ENCODE assay signal across 8 mouse cellular contexts in the genomic region with DNA sequence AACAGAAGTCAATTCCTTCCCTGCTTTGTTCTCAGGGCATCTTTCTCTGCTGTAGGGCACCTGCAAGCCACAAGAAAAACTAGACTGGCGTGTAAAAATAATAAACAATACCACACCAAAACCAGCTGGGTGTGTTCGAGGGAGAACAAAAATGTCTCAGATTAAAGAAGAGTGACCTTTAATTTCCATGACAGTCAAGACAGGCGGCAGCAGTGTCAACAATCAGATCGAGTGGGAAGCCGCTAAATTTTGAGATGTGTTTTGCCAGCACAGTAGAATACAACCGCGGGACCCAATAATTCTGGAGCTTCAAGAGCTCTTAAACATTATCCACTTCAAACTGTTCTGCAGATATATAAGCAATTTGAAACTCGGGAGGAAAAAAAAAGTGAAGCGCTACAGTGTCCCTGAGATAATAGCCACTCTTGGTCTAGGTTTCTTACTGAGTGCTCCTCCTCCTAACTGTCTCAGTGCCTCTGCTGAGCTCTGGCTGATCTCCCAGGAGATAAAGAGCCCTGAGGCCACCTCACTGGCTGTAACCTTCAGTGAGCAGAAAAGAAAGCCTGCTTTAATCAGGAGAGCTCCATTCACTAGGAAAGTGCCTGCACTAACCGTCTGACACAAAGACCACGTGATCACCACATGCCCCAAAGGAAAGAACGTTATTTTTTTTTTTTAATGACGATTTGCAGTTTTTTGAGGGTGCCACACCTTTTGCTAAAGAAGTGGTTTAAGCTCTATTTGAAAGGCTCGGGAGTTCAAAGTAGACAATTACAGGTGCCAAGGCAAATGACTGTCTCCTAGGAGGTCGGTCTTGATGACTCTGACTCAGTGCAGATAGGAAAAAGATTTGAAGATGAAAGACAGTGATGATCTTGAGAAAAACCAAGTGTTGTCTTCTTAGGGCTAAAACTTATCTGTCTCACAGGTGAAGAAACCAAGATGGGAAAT.
DNase-seq lines count a peak whose midpoint lies in the region; ATAC-seq and TF ChIP-seq lines count a peak whose summit lies in the region.

No protein-coding gene starts in this region.

- intact Hi-C loops in left cerebral cortex, postnatal 36 days (cut with DNase I) = no loop called here

- 24% methylated on average over 15 of the region's 15 CpGs for WGBS in stomach, embryonic 15.5 days
- 25% methylated on average over 15 of the region's 15 CpGs for WGBS in stomach, postnatal 0 days
- 24% methylated on average over 15 of the region's 15 CpGs for WGBS in forebrain, embryonic 12.5 days
- WGBS in liver, embryonic 14.5 days (ENCODE audit: insufficient replicate concordance) = 10% methylated on average over 15 of the region's 15 CpGs

- TF ChIP-seq CTCF in stomach, postnatal 0 days (IDR thresholded peaks at IDR 0.05; ENCODE audit: low read depth) = no peak
- TF ChIP-seq CTCF in liver, embryonic 14.5 days (IDR thresholded peaks at IDR 0.05; ENCODE audit: low read depth) = no peak

- H3K9ac ChIP-seq in stomach, embryonic 15.5 days = no peak overlapping the region
- no peak overlapping the region for H3K9ac ChIP-seq in stomach, postnatal 0 days (ENCODE audit: low read length)
- no peak overlapping the region for H3K9ac ChIP-seq in forebrain, embryonic 12.5 days
- peak overlapping the region; percentile 31 for H3K9ac ChIP-seq in liver, embryonic 14.5 days (replicated peaks)

- peak; percentile 78 for ATAC-seq in cerebellum, adult (ENCODE audit: insufficient number of reproducible peaks, low FRiP score, low TSS enrichment)
- ATAC-seq in stomach, embryonic 15.5 days (ENCODE audit: insufficient read depth, low FRiP score, low read depth) = peak; percentile 53; the same call in 1 of the 2 replicates
- no peak for ATAC-seq in stomach, postnatal 0 days (ENCODE audit: low FRiP score, low TSS enrichment)
- peak; percentile 77; the same call in 1 of the 2 replicates for ATAC-seq in forebrain, embryonic 12.5 days (ENCODE audit: low FRiP score)
- peak; percentile 86 for ATAC-seq in liver, embryonic 14.5 days (ENCODE audit: insufficient read depth)

- no peaks in the 10 kb centered on the region for H3K27me3 ChIP-seq in stomach, embryonic 15.5 days (replicated peaks)
- H3K27me3 ChIP-seq in stomach, postnatal 0 days (ENCODE audit: control insufficient read depth, insufficient read depth, low read length) = no peaks in the 10 kb centered on the region
- peaks cover 3% of the 10 kb centered on the region; the same call in 1 of the 2 replicates for H3K27me3 ChIP-seq in forebrain, embryonic 12.5 days
- H3K27me3 ChIP-seq in liver, embryonic 14.5 days (ENCODE audit: control insufficient read depth, insufficient read depth, low read length) = no peaks in the 10 kb centered on the region

- no peak for DNase-seq in cerebellum, postnatal 4 days (ENCODE audit: low spot score in 2 of 2)
- no peak for DNase-seq in stomach, postnatal 0 days (ENCODE audit: low spot score)
- peak; percentile 52 to 58 (median 54) for DNase-seq in liver, embryonic 14.5 days (ENCODE audit: low read depth in 3 of 3, low spot score in 3 of 3)
- peak; percentile 35 for DNase-seq in thymus, postnatal 14 days
- no peak for DNase-seq in left cerebral cortex, postnatal 36 days (ENCODE audit: low spot score in 2 of 2)

- no peaks in the 10 kb centered on the region for H3K4me1 ChIP-seq in stomach, embryonic 15.5 days
- no peaks in the 10 kb centered on the region for H3K4me1 ChIP-seq in stomach, postnatal 0 days (replicated peaks; ENCODE audit: control insufficient read depth, insufficient read depth)
- H3K4me1 ChIP-seq in forebrain, embryonic 12.5 days = peaks cover 15% of the 10 kb centered on the region
- H3K4me1 ChIP-seq in liver, embryonic 14.5 days (replicated peaks; ENCODE audit: control insufficient read depth in 2 of 2, insufficient read depth in 2 of 2, low read length in 1 of 2) = peaks cover 38 to 55% of the 10 kb centered on the region in 2 experiments

- no peak overlapping the region for H3K4me3 ChIP-seq in stomach, embryonic 15.5 days (replicated peaks)
- H3K4me3 ChIP-seq in stomach, postnatal 0 days (ENCODE audit: low read depth, low read length) = no peak overlapping the region
- H3K4me3 ChIP-seq in forebrain, embryonic 12.5 days (replicated peaks) = no peak overlapping the region
- H3K4me3 ChIP-seq in liver, embryonic 14.5 days (ENCODE audit: insufficient read depth in 1 of 2, low read depth in 2 of 2, low read length in 2 of 2) = peak overlapping the region in 1 of 2 experiments; percentile 39; a peak in 2 of 4 replicates

- H3K27ac ChIP-seq in stomach, embryonic 15.5 days = no peak overlapping the region
- H3K27ac ChIP-seq in stomach, postnatal 0 days (replicated peaks) = no peak overlapping the region
- H3K27ac ChIP-seq in forebrain, embryonic 12.5 days = no peak overlapping the region
- no peak overlapping the region for H3K27ac ChIP-seq in liver, embryonic 14.5 days

- no peak for TF ChIP-seq EP300 in stomach, postnatal 0 days (optimal IDR thresholded peaks at IDR 0.05)
- TF ChIP-seq EP300 in liver, embryonic 14.5 days (IDR thresholded peaks at IDR 0.05; ENCODE audit: low read depth) = peak; percentile 71

- no peak overlapping the region; the same call in 1 of the 2 replicates for H3K4me2 ChIP-seq in stomach, embryonic 15.5 days
- no peak overlapping the region for H3K4me2 ChIP-seq in stomach, postnatal 0 days (replicated peaks; ENCODE audit: low read depth)
- peak overlapping the region; percentile 13 for H3K4me2 ChIP-seq in forebrain, embryonic 12.5 days
- peak overlapping the region; percentile 58 for H3K4me2 ChIP-seq in liver, embryonic 14.5 days (ENCODE audit: low read depth)

- no peaks in the 10 kb centered on the region for H3K36me3 ChIP-seq in stomach, embryonic 15.5 days
- no peaks in the 10 kb centered on the region for H3K36me3 ChIP-seq in stomach, postnatal 0 days (ENCODE audit: control insufficient read depth, insufficient read depth, low read length)
- H3K36me3 ChIP-seq in forebrain, embryonic 12.5 days (replicated peaks) = no peaks in the 10 kb centered on the region
- no peaks in the 10 kb centered on the region for H3K36me3 ChIP-seq in liver, embryonic 14.5 days (replicated peaks; ENCODE audit: control insufficient read depth, insufficient read depth, low read depth)

- no peaks in the 10 kb centered on the region for H3K9me3 ChIP-seq in stomach, embryonic 15.5 days
- H3K9me3 ChIP-seq in stomach, postnatal 0 days (ENCODE audit: control insufficient read depth, low read length) = no peaks in the 10 kb centered on the region
- no peaks in the 10 kb centered on the region for H3K9me3 ChIP-seq in forebrain, embryonic 12.5 days
- H3K9me3 ChIP-seq in liver, embryonic 14.5 days (ENCODE audit: control insufficient read depth, low read length) = no peaks in the 10 kb centered on the region

Comparison
In these comparisons a context has a peak if more than half of its experiments do, and no peak if none do; other contexts are left out.
1. DNase-seq: peak in liver, embryonic 14.5 days (3 of 3) and thymus, postnatal 14 days (single experiment); none in cerebellum, postnatal 4 days (0 of 2), stomach, postnatal 0 days (single experiment) and left cerebral cortex, postnatal 36 days (0 of 2).
2. H3K4me2 ChIP-seq: peak in forebrain, embryonic 12.5 days (single experiment) and liver, embryonic 14.5 days (single experiment); none in stomach, embryonic 15.5 days (single experiment) and stomach, postnatal 0 days (single experiment).